Mouse (Mus musculus) cerebellum, adult 2 months (tissue): ENCODE results near the gene Atp2b2. TPM values are rescaled to one million over a fixed set of nuclear protein-coding genes. Genes with fewer than 3 reads are reported as not detected.
A peak's percentile ranks its signal among the peaks of the same experiment; 100 is the strongest.

ENCODE experiments used
- DNase-seq, 2 experiments: peaks; one replicate each; pipeline ENCODE4 v3.0.0; 2021
- H3K27ac ChIP-seq: fragments of 200-500 bp; 2 replicates; pipeline ENCODE4 v1.5.1; 2012; ENCODE audit warnings: low read length, control low read depth, inconsistent platforms; ENCODE audit not compliant: insufficient read depth
- H3K27me3 ChIP-seq: fragments of 200-500 bp; 2 replicates; pipeline ENCODE4 v1.6.1; 2012; ENCODE audit warnings: inconsistent platforms, mild to moderate bottlenecking, low read length, moderate library complexity; ENCODE audit not compliant: control insufficient read depth, insufficient read depth
- H3K4me1 ChIP-seq: fragments of 200-500 bp; 2 replicates; pipeline ENCODE4 v1.6.1; 2011; ENCODE audit warnings: low read length; ENCODE audit not compliant: control insufficient read depth, insufficient read depth
- H3K4me3 ChIP-seq: fragments of 200-500 bp; replicated peaks from 2 replicates; pipeline ENCODE3; 2011; ENCODE audit warnings: mild to moderate bottlenecking, low read depth, low read length, control low read depth; ENCODE audit not compliant: insufficient read depth
- CTCF ChIP-seq: fragments of 200-500 bp; IDR thresholded peaks from 2 replicates; pipeline ENCODE4 v1.5.1; 2011; ENCODE audit warnings: low read depth, mild to moderate bottlenecking, control low read depth, low read length, moderate library complexity, borderline replicate concordance; ENCODE audit not compliant: insufficient read depth
- POLR2A ChIP-seq: fragments of 200-500 bp; IDR thresholded peaks from 2 replicates; pipeline ENCODE4 v1.6.1; 2011; ENCODE audit warnings: low read length, control low read depth, borderline replicate concordance; ENCODE audit not compliant: insufficient read depth
- WGBS: fragments of 180-500 bp; shearing (Covaris S2); methylation state at CpG from one replicate; pipeline ENCODE4 v1.1.7; 2018; 5-methylcytosine and 5-hydroxymethylcytosine counted together
- polyA plus RNA-seq: library from polyadenylated mRNA; depleted of rRNA; stranded (reverse); fragments of >200 nt; gene quantifications from 2 replicates; pipeline ENCODE4 v1.2.3, GENCODE M21; 2012

Gene Atp2b2
- polyA plus RNA-seq, 1 experiment = 217 TPM

DNA sequence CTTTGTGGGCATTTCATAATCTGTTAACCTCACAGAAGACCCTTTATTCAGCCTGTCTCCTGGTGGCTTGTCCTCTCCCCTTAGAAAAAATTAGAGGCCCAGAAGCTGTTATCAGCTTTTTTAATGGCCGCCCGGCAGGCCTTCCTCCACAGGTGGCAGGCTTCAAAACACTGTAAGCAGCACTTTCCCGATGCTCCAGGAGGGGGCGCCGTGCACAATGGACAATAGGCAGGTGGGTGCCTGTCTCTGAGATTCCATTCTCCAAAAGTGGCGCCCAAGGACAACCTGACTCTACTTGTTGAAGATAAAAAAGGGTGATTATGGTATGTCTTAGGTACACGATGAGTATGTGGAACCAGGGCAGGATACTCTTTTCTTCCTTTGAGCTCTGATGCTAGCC lies 220.0 kb downstream of the Atp2b2 start:
- peaks cover 64% of the 10 kb centered on the region for H3K4me1 ChIP-seq
- DNase-seq = peak; percentile 77 to 88
- H3K27ac ChIP-seq = no peak overlapping the region
- H3K4me3 ChIP-seq = no peak overlapping the region
- TF ChIP-seq CTCF (peak; percentile 81), POLR2A (no peak)
- no peaks in the 10 kb centered on the region for H3K27me3 ChIP-seq
- 24% methylated on average over 7 of the region's 7 CpGs for WGBS

DNA sequence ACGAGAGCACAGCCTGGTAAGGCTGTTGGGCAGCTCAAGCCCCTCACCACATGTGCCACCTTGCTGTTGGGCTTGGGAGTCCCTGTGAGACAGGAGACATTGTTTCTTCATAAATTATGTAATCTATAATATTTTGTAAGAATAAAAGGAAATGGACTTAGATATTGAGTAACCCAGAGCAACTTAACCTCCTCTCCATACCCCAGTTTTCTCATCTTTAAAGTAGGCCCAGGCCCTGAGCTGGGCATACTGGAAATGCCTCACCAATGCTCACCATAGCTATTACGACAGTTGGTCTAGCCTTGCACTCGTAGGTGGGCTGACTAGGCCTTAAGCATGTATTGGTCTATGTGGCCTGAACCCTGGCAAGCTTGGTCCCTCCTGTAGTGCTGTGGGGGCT lies 225.7 kb downstream of the Atp2b2 start:
- Histone ChIP-seq H3K27ac (no peak overlapping the region), H3K27me3 (no peaks in the 10 kb centered on the region), H3K4me3 (no peak overlapping the region), H3K4me1 (peaks cover 50% of the 10 kb centered on the region)
- TF ChIP-seq CTCF = no peak
- 91% methylated on average over 3 of the region's 3 CpGs for WGBS
- no peak for DNase-seq

DNA sequence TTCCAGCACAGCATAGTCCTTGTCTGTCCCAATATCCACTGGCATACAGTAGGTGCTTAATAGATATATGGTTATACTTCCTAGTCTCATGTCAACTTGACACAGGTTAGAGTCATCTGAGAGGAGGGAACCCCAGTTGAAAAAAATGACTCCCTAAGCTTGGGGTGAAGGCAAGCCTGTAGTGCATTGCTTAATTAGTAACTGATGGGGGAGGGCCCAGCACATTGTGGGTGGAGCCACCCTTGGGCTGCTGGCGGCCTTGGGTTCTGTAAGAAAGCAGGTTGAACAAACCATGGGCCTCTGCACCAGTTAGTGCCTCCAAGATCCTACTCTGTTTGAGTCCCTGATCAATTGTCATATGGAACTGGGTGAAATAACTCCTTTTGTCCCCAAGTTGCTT lies 231.0 kb downstream of the Atp2b2 start:
- H3K4me3 ChIP-seq = no peak overlapping the region
- 56% methylated on average over 1 of the region's 1 CpGs for WGBS
- peaks cover 13% of the 10 kb centered on the region for H3K4me1 ChIP-seq
- no peak for DNase-seq
- TF ChIP-seq CTCF (no peak), POLR2A (no peak)
- no peaks in the 10 kb centered on the region for H3K27me3 ChIP-seq
- H3K27ac ChIP-seq = no peak overlapping the region

DNA sequence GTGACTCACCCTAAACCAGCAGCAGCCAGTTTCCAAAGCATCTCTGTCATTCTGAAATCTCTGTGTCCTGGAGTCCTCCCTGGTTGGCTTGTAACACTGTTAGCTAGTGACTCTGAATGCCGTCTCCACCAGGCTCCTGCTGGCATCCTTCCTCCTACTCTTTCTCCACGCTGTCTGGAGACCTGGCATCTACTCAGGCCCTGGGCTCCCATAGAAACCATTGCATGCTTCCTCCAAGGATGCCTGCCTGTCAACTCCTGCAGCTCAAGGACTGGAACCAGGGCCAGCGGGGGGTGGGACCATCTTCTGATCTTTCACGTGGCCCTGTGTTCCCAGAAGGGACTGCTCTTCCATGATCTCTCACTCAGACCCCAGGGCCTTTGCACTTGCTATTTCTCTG lies 231.7 kb downstream of the Atp2b2 start:
- Histone ChIP-seq H3K4me3 (no peak overlapping the region), H3K4me1 (peaks cover 13% of the 10 kb centered on the region), H3K27ac (no peak overlapping the region), H3K27me3 (no peaks in the 10 kb centered on the region)
- TF ChIP-seq CTCF (no peak), POLR2A (no peak)
- 17% methylated on average over 4 of the region's 4 CpGs for WGBS
- peak; percentile 60 to 72 for DNase-seq

DNA sequence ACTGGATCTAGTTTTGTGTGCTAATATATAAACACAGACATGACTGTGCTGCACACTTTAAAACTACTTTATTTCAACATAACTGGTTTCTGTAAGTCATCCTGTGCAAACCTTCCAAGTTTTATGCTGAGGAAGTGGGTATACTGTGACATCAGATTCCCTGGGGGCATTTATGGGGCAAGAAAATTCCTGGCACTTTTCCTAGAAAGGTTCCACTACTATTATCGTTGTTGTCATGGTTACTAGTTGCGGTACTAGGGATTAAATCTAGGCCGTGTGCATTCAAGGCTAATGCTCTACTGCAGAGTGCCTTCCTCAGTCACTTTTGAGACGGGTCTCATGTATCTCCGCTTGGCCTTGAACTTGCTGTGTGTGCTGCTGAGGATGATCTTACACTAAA lies 236.2 kb downstream of the Atp2b2 start:
- no peak overlapping the region for H3K4me3 ChIP-seq
- no peaks in the 10 kb centered on the region for H3K27me3 ChIP-seq
- WGBS = 55% methylated on average over 5 of the region's 5 CpGs
- H3K27ac ChIP-seq = no peak overlapping the region
- TF ChIP-seq CTCF (no peak), POLR2A (no peak)
- DNase-seq = no peak
- peaks cover 8% of the 10 kb centered on the region for H3K4me1 ChIP-seq

DNA sequence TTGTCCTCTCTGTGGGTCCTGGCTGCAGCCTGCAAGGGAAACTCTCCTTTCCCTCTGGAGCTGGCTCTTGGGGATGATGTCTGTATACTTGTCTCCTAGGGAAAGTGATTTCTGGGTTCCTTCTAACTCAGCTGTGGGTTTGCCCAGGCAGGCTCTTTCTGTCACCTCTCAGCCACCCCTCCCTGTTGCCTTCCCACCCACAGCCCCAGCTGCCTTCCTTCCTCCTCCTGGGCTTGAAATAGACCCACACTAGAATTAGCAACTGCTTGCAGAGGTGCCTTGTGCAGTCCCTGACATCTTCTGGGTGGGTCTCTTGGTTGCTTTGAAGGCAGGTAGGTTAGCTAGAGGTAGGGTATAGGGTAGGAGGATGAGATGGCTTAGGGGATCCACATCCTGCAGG lies 241.2 kb downstream of the Atp2b2 start:
- Histone ChIP-seq H3K4me1 (peaks cover 4% of the 10 kb centered on the region), H3K27me3 (no peaks in the 10 kb centered on the region), H3K4me3 (no peak overlapping the region), H3K27ac (no peak overlapping the region)
- TF ChIP-seq CTCF (no peak), POLR2A (no peak)
- DNase-seq = no peak

DNA sequence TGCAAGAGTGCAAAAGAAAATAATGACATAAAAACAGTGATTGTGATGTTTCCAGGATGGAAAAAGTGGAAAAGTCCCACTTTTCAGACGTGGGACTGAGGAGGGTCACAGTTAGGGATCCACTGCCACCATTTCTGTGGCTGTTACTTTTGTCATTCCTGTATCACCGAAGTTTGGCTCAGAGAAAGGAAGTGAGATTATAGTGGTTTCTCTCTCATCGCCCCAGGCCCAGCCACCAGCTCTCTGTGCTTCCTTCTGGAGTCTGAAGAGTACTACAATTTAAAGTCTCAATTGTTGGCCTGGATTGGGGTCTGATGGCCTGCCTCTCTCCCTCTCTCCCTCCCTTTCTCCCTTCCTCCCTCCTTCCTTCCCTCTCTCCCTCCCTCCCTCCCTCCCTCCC lies 242.5 kb downstream of the Atp2b2 start:
- Histone ChIP-seq H3K27me3 (no peaks in the 10 kb centered on the region), H3K27ac (no peak overlapping the region), H3K4me3 (no peak overlapping the region), H3K4me1 (peaks cover 16% of the 10 kb centered on the region)
- WGBS = 78% methylated on average over 3 of the region's 3 CpGs
- no peak for TF ChIP-seq CTCF
- TF ChIP-seq POLR2A = no peak
- DNase-seq = no peak

DNA sequence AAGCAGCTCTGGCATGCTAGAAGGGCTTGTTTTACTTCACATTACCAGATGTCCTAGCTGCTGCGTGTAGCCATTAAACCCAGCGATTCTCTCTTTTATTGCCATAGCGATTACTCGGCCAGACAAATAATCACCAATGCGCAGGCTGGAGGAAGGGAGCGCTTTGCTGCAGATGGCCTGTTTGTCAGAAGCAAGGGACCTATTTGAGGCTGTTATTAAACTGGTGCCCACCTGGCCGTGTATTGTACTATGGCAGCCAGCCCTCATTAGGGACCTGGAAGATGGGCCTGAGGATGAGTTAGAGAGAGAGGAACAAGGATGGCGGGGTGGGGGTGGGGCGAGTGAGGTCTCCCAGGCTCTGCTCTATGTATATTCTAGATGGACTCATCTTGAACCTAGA lies 243.1 kb downstream of the Atp2b2 start:
- no peak for TF ChIP-seq CTCF
- no peak for TF ChIP-seq POLR2A
- DNase-seq = no peak
- WGBS = 44% methylated on average over 9 of the region's 9 CpGs
- Histone ChIP-seq H3K4me1 (peaks cover 19% of the 10 kb centered on the region), H3K4me3 (no peak overlapping the region), H3K27me3 (no peaks in the 10 kb centered on the region), H3K27ac (no peak overlapping the region)

DNA sequence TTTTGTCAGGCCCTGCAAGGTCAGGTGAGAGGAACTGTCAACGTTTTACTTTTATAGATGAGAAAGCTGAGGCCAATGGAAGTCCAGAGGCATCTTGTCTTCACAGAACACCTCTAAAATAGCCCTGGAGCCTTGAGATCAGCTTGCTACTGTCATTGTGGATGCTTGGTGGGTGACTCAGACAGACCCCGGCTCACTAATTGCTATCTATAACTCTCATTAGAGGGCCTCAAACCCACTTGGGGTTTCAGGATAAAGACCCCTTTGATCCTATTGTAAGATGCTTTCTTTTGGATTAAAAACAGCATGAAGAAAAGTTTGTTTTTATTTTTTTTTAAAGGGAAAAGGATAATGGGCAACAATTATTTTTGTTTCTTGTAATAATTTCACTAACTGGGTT lies 243.5 kb downstream of the Atp2b2 start:
- WGBS = 44% methylated on average over 2 of the region's 2 CpGs
- no peak for DNase-seq
- no peak for TF ChIP-seq CTCF
- no peak for TF ChIP-seq POLR2A
- Histone ChIP-seq H3K4me3 (no peak overlapping the region), H3K4me1 (peaks cover 19% of the 10 kb centered on the region), H3K27me3 (no peaks in the 10 kb centered on the region), H3K27ac (no peak overlapping the region)
